Mouse (Mus musculus) lung, postnatal 0 days (tissue): ENCODE measurements at regions not wholly inside any gene's neighbourhood (a gene's known extent, or its start where the extent isn't known, plus 50 kb on each side); places are given as distances from the start of the nearest gene placed in this dataset.

Experiments
- CTCF ChIP-seq: IDR thresholded peaks from 2 replicates; pipeline ENCODE4 v1.5.1; 2016; ENCODE audit warnings: antibody characterized with exemption, mild to moderate bottlenecking
- EP300 ChIP-seq: IDR thresholded peaks from 2 replicates; pipeline ENCODE4 v1.6.1; 2016; ENCODE audit warnings: antibody characterized with exemption, mild to moderate bottlenecking, control low read depth

DNA sequence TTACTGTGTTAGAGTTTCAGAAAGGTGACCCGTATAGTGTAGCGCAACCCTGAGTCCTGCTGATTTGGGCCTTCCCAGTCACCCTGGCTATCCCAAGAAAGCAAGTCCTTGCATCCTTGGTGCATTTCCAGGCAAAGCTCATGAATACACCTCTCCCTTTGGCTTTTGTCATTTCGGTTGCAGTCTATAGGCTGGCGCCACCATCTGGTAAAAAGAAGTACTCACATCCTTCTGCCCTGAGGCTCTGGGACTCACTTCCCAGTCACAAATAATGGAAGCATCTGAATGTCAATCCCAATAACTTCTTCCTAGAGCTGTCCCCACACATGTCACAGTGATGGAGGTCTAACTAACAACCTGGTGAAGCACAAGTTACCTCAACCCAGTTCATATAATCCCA, 54.4 kb upstream of the Kcnma1 start:
- peak; percentile 55 for TF ChIP-seq CTCF
- TF ChIP-seq EP300: no peak
